Mouse (Mus musculus) left cerebral cortex, adult 8-10 months (tissue): ENCODE measurements around the gene Gm10096. TPM values are rescaled to one million over a fixed set of nuclear protein-coding genes. Genes with fewer than 3 reads are reported as not detected.
"Not testable (repeated sequence)": the region's sequence is repeated elsewhere in the genome, so short reads cannot be mapped to it uniquely, and the experiment has no call there.

Experiments
- DNase-seq, 2 experiments: peaks; one replicate each; pipeline ENCODE4 v3.0.0; 2022; ENCODE audit warnings: low spot score in 2 of 2
- total RNA-seq, 4 experiments: library from RNA; stranded (reverse); gene quantifications; 2 replicates each; pipeline ENCODE4 v1.2.4; 2022

Gm10096 gene
- not detected for total RNA-seq

DNA sequence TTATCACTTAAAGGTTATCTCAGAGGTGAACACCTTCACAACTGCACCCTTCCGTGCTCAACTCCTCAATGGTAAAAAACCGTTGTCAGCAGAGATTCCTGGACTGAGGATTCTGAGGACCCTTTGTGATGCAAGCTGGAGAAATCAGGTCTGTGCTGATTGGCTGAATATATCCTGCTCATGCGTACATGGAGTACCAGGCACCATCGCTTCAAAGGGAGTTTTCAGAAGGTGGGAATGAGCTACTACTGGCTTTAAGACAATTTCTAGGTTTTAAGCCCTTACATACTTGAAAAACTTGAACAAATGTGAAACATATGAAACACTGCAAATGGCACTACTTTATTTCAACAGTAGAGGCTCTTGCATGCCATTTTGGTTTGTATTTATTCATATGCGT, at the start of gene Gm10096:
TSS of gene Gm10096 (minus strand) at position 101 of the 400 bp plus-strand sequence.
- DNase-seq, result not testable (repeated sequence)
